Mouse (Mus musculus): ENCODE data around the gene Olfr1275.

Gene Olfr1275

DNA sequence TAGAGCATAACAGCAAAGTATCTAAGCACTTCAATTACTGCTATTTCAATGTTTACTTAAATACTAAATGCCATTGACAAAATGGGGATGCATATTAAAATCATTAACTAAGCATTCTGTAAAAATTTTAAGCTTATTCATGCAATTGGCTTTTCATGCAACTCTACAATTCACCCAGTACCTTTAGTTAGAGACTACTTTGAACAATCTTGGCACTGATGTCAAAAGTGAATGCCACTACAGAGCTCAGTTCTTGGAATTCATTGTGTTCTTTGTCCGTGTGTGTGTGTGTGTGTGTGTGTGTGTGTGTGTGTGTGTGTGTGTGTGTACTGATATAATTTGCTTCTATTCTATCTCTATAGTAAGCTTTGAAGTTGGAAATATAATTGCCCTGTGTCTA, at the start of gene Olfr1275:
Gene Olfr1275 (minus strand): TSS at position 101 of the 400 bp plus-strand sequence.
- in situ Hi-C loops (cut with MboI, MseI), result no loop called here

DNA sequence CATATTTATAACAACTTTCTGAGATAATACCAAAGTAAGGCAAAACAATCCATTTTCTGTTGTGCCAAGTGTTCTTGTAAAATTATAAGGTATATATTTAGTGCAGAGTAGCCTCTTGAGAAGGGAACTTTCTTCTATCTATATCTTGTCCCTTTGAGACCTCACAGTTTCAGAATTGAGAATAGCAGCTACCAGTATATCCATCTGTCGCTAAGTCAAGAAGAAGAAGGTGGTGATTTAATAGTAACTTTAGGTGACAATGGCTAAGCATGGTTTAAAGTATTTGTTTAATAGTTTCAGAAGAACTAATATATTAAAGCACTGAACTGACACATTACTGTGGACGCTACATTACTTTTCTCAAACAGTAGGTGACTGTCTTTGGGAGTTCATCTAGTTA, 38.9 kb upstream of the Olfr1275 start, which contains the start of gene Olfr1277:
Gene Olfr1277 (minus strand): TSS at position 101 of the 400 bp plus-strand sequence.
- in situ Hi-C loops (cut with MboI, MseI), result no loop called here

DNA sequence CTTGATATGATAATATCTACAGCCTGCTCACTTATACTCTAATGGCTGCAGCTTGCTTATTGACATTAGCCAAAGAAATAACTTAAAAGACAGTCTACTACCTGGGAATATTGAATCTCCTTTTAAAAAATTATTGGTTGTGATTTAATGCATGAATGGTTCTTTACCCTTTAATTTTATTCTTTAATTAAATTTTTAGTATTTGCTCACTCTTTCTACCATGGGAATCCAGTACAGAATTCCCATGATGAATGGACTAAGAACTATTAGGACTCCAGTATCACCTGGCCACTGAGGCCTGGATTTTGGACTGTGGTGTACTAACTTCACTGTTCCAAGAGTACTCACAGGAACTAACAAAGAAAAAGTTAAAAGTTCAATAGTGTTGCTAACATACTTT, 19.1 kb upstream of the Olfr1275 start, which contains the start of gene Olfr1276:
Gene Olfr1276 (plus strand): TSS at position 301 of the 400 bp plus-strand sequence.
- in situ Hi-C loops (cut with MboI, MseI), result no loop called here

DNA sequence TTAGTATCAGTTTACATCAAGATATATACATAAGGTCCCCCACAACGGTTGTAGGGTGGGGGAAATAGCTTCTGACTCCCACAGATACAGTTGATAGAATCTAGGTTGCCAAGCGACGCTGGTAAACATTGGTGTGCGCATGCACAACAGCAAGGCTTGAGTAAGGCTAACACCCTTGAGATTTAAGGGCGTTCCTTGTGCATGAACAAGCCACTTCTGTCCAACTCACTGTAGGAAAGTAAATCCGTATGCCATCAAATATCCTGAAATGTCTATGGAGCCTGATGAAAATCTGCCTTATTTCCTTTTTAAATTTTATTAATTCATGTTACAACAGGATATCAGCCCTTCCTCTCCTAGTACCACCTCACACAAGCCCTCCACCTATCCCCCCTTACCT, 5.6 kb downstream of the Olfr1275 start, which contains the start of gene 4930430A15Rik:
Gene 4930430A15Rik (minus strand): TSS at position 101 of the 400 bp plus-strand sequence.
- in situ Hi-C loops (cut with MboI, MseI), result no loop called here

DNA sequence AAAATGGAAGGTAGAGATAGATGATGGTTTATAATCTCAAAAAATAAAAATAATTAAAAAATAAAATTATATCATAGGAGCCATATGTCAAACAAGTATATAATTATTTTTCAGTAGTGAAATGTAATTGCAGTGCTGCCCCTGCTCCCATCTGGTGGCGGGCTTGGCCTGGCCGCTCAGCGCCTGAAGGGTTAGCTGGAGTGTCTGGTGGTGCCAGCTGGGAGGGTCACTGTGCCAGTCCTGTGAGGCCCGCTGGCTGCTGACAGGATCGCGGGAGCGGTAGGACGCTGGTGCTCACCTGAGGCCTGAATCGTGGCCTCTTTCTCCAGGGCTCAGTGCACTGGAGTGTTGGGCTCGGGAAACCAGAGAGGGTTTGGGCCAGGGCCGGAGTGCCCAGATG, 53.0 kb downstream of the Olfr1275 start:
- in situ Hi-C loops (cut with MboI, MseI), result no loop called here

Measured in T-helper 2 cell (primary cell).